Mouse (Mus musculus) midbrain, embryonic 11.5 days (tissue): Measurements from ENCODE around the gene Fcmr. TPM values are rescaled to one million over a fixed set of nuclear protein-coding genes. Genes with fewer than 3 reads are reported as not detected.

ENCODE experiments used
- ATAC-seq: fragments of 200-750 bp; cut with Nextera tagmentation; 2 replicates; pipeline ENCODE4 v1.8.0; 2017; ENCODE audit warnings: moderate TSS enrichment, moderate library complexity; ENCODE audit not compliant: low FRiP score
- DNase-seq: peaks from one replicate; pipeline ENCODE4 v3.0.0; 2015; ENCODE audit warnings: low spot score; ENCODE audit errors: missing footprints
- H3K27ac ChIP-seq: fragments of 300-500 bp; sonication (generic); 2 replicates; pipeline ENCODE4 v1.5.1; 2014; ENCODE audit warnings: low read depth, low read length
- H3K27me3 ChIP-seq: fragments of 300-500 bp; sonication (generic); 2 replicates; pipeline ENCODE4 v1.6.1; 2014; ENCODE audit warnings: mild to moderate bottlenecking, low read length, moderate library complexity, mixed read lengths; ENCODE audit not compliant: control insufficient read depth, insufficient read depth
- H3K36me3 ChIP-seq: fragments of 300-500 bp; sonication (generic); 2 replicates; pipeline ENCODE4 v1.6.1; 2014; ENCODE audit warnings: mild to moderate bottlenecking, low read length, moderate library complexity, mixed read lengths; ENCODE audit not compliant: control insufficient read depth, insufficient read depth
- H3K4me1 ChIP-seq: fragments of 300-500 bp; sonication (generic); 2 replicates; pipeline ENCODE4 v1.6.1; 2014; ENCODE audit warnings: low read length; ENCODE audit not compliant: control insufficient read depth, insufficient read depth
- H3K4me2 ChIP-seq: fragments of 300-500 bp; sonication (generic); 2 replicates; pipeline ENCODE4 v1.6.1; 2014; ENCODE audit warnings: mild to moderate bottlenecking, moderate library complexity
- H3K4me3 ChIP-seq: fragments of 300-500 bp; sonication (generic); 2 replicates; pipeline ENCODE4 v1.5.1; 2014; ENCODE audit warnings: low read depth, low read length
- H3K9ac ChIP-seq: fragments of 300-500 bp; sonication (generic); 2 replicates; pipeline ENCODE4 v1.6.1; 2014; ENCODE audit warnings: low read length
- H3K9me3 ChIP-seq: fragments of 300-500 bp; sonication (generic); 2 replicates; pipeline ENCODE4 v1.6.1; 2016; ENCODE audit warnings: low read length; ENCODE audit not compliant: control insufficient read depth
- WGBS: fragments of 180-500 bp; shearing (Covaris S2); extraction: QIAGEN DNeasy Blood & Tissue Kit; methylation state at CpG from one replicate; pipeline ENCODE4 v1.1.7; 2014; 5-methylcytosine and 5-hydroxymethylcytosine counted together
- polyA plus RNA-seq: library from polyadenylated mRNA; unstranded; fragments of >200 nt; fragmentation: Nextera tagmentation; extraction: Ambion mirVana; gene quantifications from 2 replicates; pipeline ENCODE4 v1.2.1, GENCODE M21; 2014

The Fcmr gene
- polyA plus RNA-seq, 1 experiment from 2014 or later, result 0.27 TPM

GRCm38 (mm10) chr1:130832230-130833149 lies 33.0 kb upstream of the Fcmr start:
- no peak overlapping the region for H3K9ac ChIP-seq
- no peak overlapping the region for H3K27ac ChIP-seq
- H3K36me3 ChIP-seq, result no peaks in the 10 kb centered on the region
- ATAC-seq (no peak), DNase-seq (no peak)
- H3K4me1 ChIP-seq, result no peaks in the 10 kb centered on the region
- H3K4me3 ChIP-seq, result no peak overlapping the region
- no peaks in the 10 kb centered on the region for H3K9me3 ChIP-seq
- no peaks in the 10 kb centered on the region for H3K27me3 ChIP-seq
- no peak overlapping the region for H3K4me2 ChIP-seq
- WGBS, result 86% methylated on average over 5 of the region's 5 CpGs

DNA sequence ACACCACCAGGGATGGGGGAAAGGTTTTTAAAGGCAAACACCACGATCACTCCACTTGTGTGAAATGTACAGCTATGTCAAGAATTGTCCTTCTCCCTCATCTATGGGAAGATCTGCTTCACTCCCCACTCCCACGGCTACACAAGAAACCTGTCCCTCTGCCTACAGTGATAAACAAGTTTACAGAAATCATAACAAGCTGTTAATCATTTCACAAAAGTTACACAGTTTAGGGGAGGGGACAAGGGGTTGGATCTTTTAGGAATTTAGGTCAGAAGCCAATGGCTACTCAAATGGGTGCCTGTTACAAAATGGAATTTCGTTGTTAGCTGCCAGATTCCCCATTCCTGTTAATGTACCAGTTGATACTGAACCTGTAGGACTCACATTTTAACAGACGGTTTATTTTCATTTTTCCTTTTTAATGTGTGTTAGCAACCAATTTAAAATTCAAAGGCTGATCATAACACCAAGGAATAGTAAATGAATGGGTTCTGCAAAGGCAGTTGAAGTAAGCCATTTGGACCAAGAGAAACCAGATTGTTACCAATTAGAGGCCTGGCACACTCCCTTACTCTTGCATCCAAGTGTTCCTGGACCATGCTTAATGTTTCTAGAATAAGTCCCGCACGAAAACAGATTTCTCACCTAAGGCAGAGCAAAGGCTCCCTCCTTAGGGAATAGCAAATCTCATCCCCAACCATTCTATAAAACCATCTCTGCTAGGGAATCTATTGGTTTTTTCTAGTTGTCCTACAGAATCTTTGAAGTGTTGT lies 30.1 kb upstream of the Fcmr start:
- no peak for DNase-seq
- H3K27ac ChIP-seq, result no peak overlapping the region
- H3K27me3 ChIP-seq, result no peaks in the 10 kb centered on the region
- no peak overlapping the region for H3K4me2 ChIP-seq
- no peak overlapping the region for H3K4me3 ChIP-seq
- ATAC-seq, result no peak
- 88% methylated on average over 6 of the region's 6 CpGs for WGBS
- no peaks in the 10 kb centered on the region for H3K4me1 ChIP-seq
- no peaks in the 10 kb centered on the region for H3K36me3 ChIP-seq
- H3K9me3 ChIP-seq, result no peaks in the 10 kb centered on the region
- H3K9ac ChIP-seq, result no peak overlapping the region

GRCm38 (mm10) chr1:130838288-130838687 lies 27.2 kb upstream of the Fcmr start:
- Histone ChIP-seq H3K36me3 (no peaks in the 10 kb centered on the region), H3K9ac (no peak overlapping the region), H3K27me3 (no peaks in the 10 kb centered on the region), H3K4me1 (no peaks in the 10 kb centered on the region), H3K4me2 (no peak overlapping the region), H3K4me3 (no peak overlapping the region), H3K27ac (no peak overlapping the region), H3K9me3 (no peaks in the 10 kb centered on the region)
- DNase-seq, result no peak
- no peak for ATAC-seq
- WGBS, result 54% methylated on average over 6 of the region's 6 CpGs

DNA sequence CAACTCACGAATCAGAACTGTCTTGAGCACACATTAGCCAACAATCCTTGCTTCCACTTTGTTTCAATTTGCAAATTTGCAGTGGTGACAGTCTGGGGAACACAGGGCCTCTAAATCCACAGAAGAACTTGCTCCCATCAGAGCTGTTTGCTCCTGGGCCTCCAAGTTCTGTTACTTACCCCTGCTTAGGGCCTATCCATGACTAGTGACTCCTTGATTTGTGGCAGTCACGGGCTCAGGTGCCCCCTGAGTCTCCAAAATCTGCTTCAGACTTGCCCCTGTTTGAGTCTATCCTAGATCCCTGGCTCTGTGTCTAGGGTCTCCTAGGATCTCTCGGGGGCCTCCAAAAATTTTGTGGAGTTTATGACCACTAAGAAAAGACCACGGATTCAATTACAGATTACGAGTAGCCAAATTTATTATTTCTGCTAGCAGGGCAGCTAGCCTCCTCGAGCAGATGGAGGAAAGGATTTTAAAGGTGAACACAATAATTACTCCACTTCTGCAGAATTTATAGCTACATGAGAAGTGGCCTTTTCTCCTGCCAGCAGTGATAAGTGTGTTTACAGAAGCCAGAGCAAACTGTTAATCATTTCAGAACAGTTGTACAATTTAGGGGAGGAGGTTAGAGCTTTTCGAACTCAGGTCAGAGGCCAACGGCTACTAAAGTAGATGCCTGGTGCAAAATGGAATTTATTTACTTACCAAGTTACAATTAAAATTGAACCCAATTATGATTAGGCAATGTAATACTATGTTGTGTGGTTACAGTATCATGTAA lies 24.7 kb upstream of the Fcmr start:
- Histone ChIP-seq H3K27ac (no peak overlapping the region), H3K27me3 (no peaks in the 10 kb centered on the region), H3K9me3 (no peaks in the 10 kb centered on the region), H3K36me3 (no peaks in the 10 kb centered on the region), H3K4me1 (no peaks in the 10 kb centered on the region), H3K9ac (no peak overlapping the region), H3K4me2 (no peak overlapping the region), H3K4me3 (no peak overlapping the region)
- 84% methylated on average over 8 of the region's 8 CpGs for WGBS
- DNase-seq (no peak), ATAC-seq (no peak)

DNA sequence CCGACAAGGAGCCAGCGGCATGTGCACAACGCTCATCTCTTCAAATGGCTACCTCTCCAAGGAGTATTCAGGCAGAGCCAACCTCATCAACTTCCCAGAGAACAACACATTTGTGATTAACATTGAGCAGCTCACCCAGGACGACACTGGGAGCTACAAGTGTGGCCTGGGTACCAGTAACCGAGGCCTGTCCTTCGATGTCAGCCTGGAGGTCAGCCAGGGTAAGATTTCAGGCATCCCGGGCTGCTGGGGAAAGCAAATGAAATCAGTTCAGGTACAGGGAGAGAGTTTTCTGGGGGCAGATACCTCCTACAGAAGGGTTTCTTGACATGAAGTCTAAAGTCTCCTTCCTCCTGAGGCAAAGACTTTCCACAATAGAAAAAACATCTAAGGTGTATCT lies 23.8 kb upstream of the Fcmr start:
- no peak overlapping the region for H3K9ac ChIP-seq
- WGBS, result 93% methylated on average over 7 of the region's 7 CpGs
- H3K9me3 ChIP-seq, result no peaks in the 10 kb centered on the region
- H3K4me1 ChIP-seq, result no peaks in the 10 kb centered on the region
- ATAC-seq (no peak), DNase-seq (no peak)
- no peaks in the 10 kb centered on the region for H3K27me3 ChIP-seq
- H3K4me2 ChIP-seq, result no peak overlapping the region
- no peak overlapping the region for H3K27ac ChIP-seq
- H3K4me3 ChIP-seq, result no peak overlapping the region
- no peaks in the 10 kb centered on the region for H3K36me3 ChIP-seq

DNA sequence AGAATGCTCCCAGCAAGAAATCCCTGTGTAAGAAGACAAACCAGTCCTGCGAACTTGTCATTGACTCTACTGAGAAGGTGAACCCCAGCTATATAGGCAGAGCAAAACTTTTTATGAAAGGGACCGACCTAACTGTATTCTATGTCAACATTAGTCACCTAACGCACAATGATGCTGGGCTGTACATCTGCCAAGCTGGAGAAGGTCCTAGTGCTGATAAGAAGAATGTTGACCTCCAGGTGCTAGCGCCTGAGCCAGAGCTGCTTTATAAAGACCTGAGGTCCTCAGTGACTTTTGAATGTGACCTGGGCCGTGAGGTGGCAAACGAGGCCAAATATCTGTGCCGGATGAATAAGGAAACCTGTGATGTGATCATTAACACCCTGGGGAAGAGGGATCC lies 21.0 kb upstream of the Fcmr start:
- Histone ChIP-seq H3K27me3 (no peaks in the 10 kb centered on the region), H3K4me2 (no peak overlapping the region), H3K36me3 (no peaks in the 10 kb centered on the region), H3K9me3 (no peaks in the 10 kb centered on the region), H3K27ac (no peak overlapping the region), H3K9ac (no peak overlapping the region), H3K4me1 (no peaks in the 10 kb centered on the region), H3K4me3 (no peak overlapping the region)
- 95% methylated on average over 7 of the region's 7 CpGs for WGBS
- no peak for DNase-seq
- no peak for ATAC-seq

GRCm38 (mm10) chr1:130849530-130850214 lies 15.8 kb upstream of the Fcmr start:
- Histone ChIP-seq H3K4me2 (no peak overlapping the region), H3K27ac (no peak overlapping the region), H3K4me1 (no peaks in the 10 kb centered on the region; the same call in 1 of the 2 replicates), H3K27me3 (no peaks in the 10 kb centered on the region), H3K9ac (no peak overlapping the region), H3K9me3 (no peaks in the 10 kb centered on the region), H3K4me3 (no peak overlapping the region), H3K36me3 (no peaks in the 10 kb centered on the region)
- ATAC-seq, result no peak
- DNase-seq, result no peak
- WGBS, result 90% methylated on average over 10 of the region's 10 CpGs

DNA sequence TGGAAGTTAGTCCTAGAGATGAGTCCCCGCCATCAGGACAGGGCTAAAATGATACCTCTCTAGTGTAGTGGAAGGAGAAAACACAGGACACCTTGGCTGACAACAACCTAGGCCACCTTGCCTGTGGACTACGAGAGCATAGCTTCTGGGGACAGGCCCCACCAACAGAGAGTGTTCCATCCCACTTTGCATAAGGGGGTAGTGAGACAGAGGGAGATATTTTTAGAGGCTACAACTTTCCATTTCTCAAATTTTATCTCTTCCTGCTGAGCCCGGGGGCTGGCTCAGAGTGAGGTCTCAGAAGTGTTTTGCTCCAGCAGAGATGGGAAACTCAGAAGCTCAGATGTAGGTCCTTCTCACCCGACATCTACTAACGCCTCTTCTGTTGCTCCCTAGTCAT lies 15.1 kb upstream of the Fcmr start:
- 84% methylated on average over 5 of the region's 5 CpGs for WGBS
- no peaks in the 10 kb centered on the region for H3K9me3 ChIP-seq
- no peaks in the 10 kb centered on the region for H3K27me3 ChIP-seq
- H3K9ac ChIP-seq, result no peak overlapping the region
- no peaks in the 10 kb centered on the region; the same call in 1 of the 2 replicates for H3K4me1 ChIP-seq
- no peak for ATAC-seq
- DNase-seq, result no peak
- no peak overlapping the region for H3K27ac ChIP-seq
- H3K4me3 ChIP-seq, result no peak overlapping the region
- no peak overlapping the region for H3K4me2 ChIP-seq
- no peaks in the 10 kb centered on the region for H3K36me3 ChIP-seq
